Comparison of ENCODE assay signal across 10 mouse cellular contexts in the genomic region with DNA sequence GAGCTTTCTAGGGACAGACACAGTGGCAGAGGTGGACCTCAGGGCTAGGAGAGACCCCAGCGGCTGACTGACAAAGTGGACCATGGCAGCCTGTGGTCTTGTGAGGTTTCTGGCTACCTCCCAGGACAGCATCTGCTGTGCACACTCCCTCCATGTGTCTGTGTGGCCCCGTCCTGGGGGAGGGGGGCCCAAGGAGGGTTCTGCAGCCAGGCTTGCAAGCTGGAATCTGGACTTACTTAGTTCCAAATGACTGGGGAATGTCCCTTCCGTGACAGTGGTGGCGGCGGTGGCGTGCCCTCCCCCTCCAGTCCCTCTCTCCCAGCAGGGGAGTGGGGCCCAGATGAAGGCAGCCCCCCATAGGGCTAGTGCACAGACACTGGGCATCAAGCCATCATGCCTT. TPM values are rescaled to one million over a fixed set of nuclear protein-coding genes. Genes with fewer than 3 reads are reported as not detected.
DNase-seq lines count a peak whose midpoint lies in the region; ATAC-seq and TF ChIP-seq lines count a peak whose summit lies in the region.
"Had no signal": no experiment of that assay in that cellular context is flagged by ENCODE, and none has a peak within 500 bp of the region (broad histone marks: within the 10 kb centered on the region; RNA-seq: fewer than 3 reads in every experiment).

No protein-coding gene starts in this region.

- H3K27me3 ChIP-seq in kidney, postnatal 0 days (ENCODE audit: insufficient read depth, low read length), result no peaks in the 10 kb centered on the region
- no peaks in the 10 kb centered on the region for H3K27me3 ChIP-seq in intestine, embryonic 15.5 days (replicated peaks)

- H3K27ac ChIP-seq in kidney, postnatal 0 days, result no peak overlapping the region; the same call in 1 of the 2 replicates
- peak overlapping the region; percentile 42; the same call in 1 of the 2 replicates for H3K27ac ChIP-seq in intestine, embryonic 15.5 days
- H3K27ac ChIP-seq: hindbrain, embryonic 14.5 days had no signal

- H3K9me3 ChIP-seq in kidney, postnatal 0 days (replicated peaks; ENCODE audit: low read length), result no peaks in the 10 kb centered on the region
- H3K9me3 ChIP-seq in intestine, embryonic 15.5 days, result no peaks in the 10 kb centered on the region

- H3K36me3 ChIP-seq in kidney, postnatal 0 days (ENCODE audit: insufficient read depth, low read length), result no peaks in the 10 kb centered on the region
- no peaks in the 10 kb centered on the region for H3K36me3 ChIP-seq in intestine, embryonic 15.5 days

- peaks cover 35% of the 10 kb centered on the region for H3K4me1 ChIP-seq in kidney, postnatal 0 days (replicated peaks; ENCODE audit: insufficient read depth, low read length)
- H3K4me1 ChIP-seq in intestine, embryonic 15.5 days (replicated peaks), result peaks cover 26% of the 10 kb centered on the region

- no peak overlapping the region for H3K4me3 ChIP-seq in kidney, postnatal 0 days (replicated peaks; ENCODE audit: low read depth, low read length)
- H3K4me3 ChIP-seq in intestine, embryonic 15.5 days (replicated peaks), result no peak overlapping the region

- 36% methylated on average over 6 of the region's 6 CpGs for WGBS in kidney, postnatal 0 days
- 31% methylated on average over 6 of the region's 6 CpGs for WGBS in intestine, embryonic 15.5 days

- no peak overlapping the region for H3K4me2 ChIP-seq in kidney, postnatal 0 days (ENCODE audit: low read length)
- H3K4me2 ChIP-seq in intestine, embryonic 15.5 days (replicated peaks), result no peak overlapping the region
- H3K4me2 ChIP-seq: hindbrain, embryonic 14.5 days had no signal

- no peak for TF ChIP-seq CTCF in kidney, postnatal 0 days (IDR thresholded peaks at IDR 0.05; ENCODE audit: low read depth)

- no peak for ATAC-seq in kidney, postnatal 0 days (replicated peaks; ENCODE audit: low FRiP score, low read depth)
- ATAC-seq in intestine, embryonic 15.5 days, result no peak; the same call in 1 of the 2 replicates

- DNase-seq in embryo, embryonic 10 days (ENCODE audit: low spot score), result peak; percentile 52
- DNase-seq in embryo, embryonic 9.5 days (ENCODE audit: extremely low spot score), result no peak
- no peak for DNase-seq in kidney, postnatal 0 days (ENCODE audit: low spot score)
- no peak for DNase-seq in kidney, adult 11 months
- DNase-seq in 3T3-L1 (ENCODE audit: low read depth, low spot score), result peak; percentile 68
- DNase-seq in right cerebral cortex, adult 18-20 months, result no peak
- no peak for DNase-seq in adrenal gland, adult (ENCODE audit: inconsistent age in 2 of 2, low spot score in 1 of 2)
- DNase-seq: B cell, adult 2 months had no signal

- peak overlapping the region; percentile 29; the same call in 1 of the 2 replicates for H3K9ac ChIP-seq in kidney, postnatal 0 days (ENCODE audit: low read depth, low read length)
- H3K9ac ChIP-seq in intestine, embryonic 15.5 days, result 0 out of 2 replicates have a peak overlapping the region, but pooled peaks have one; percentile 8
- H3K9ac ChIP-seq: hindbrain, embryonic 14.5 days had no signal

RNA-seq across cellular contexts. Expression of a gene that starts 6.7 kb away (rescaled TPM):
- polyA plus RNA-seq in kidney, postnatal 0 days (2015; fragmentation: Nextera tagmentation; extraction: Ambion mirVana), result 16.2 and 17.3 TPM in 2 replicates
- polyA plus RNA-seq in intestine, embryonic 15.5 days (2015; fragmentation: Nextera tagmentation; extraction: Ambion mirVana), result 8.9 and 11.2 TPM in 2 replicates

RNA-seq across cellular contexts. Expression of a gene that starts 37.4 kb away (rescaled TPM):
- polyA plus RNA-seq in kidney, postnatal 0 days (2015; fragmentation: Nextera tagmentation; extraction: Ambion mirVana), result 0.89 and 1.2 TPM in 2 replicates
- polyA plus RNA-seq in intestine, embryonic 15.5 days (2015; fragmentation: Nextera tagmentation; extraction: Ambion mirVana), result 0.82 and 1.9 TPM in 2 replicates

RNA-seq across cellular contexts. Expression of a gene that starts 47.6 kb away (rescaled TPM):
- 12.9 and 14.7 TPM in 2 replicates for polyA plus RNA-seq in kidney, postnatal 0 days (2015; fragmentation: Nextera tagmentation; extraction: Ambion mirVana)
- polyA plus RNA-seq in intestine, embryonic 15.5 days (2015; fragmentation: Nextera tagmentation; extraction: Ambion mirVana), result 8.4 and 16.0 TPM in 2 replicates

RNA-seq across cellular contexts. Expression of a gene that starts 53.8 kb away (rescaled TPM):
- polyA plus RNA-seq in kidney, postnatal 0 days (2015; fragmentation: Nextera tagmentation; extraction: Ambion mirVana), result 108 and 113 TPM in 2 replicates
- polyA plus RNA-seq in intestine, embryonic 15.5 days (2015; fragmentation: Nextera tagmentation; extraction: Ambion mirVana), result 153 and 154 TPM in 2 replicates

Comparison
In these comparisons a context has a peak if more than half of its experiments do, and no peak if none do; other contexts are left out.
1. DNase-seq: peak in embryo, embryonic 10 days (single experiment) and 3T3-L1 (single experiment); none in embryo, embryonic 9.5 days (single experiment), kidney, postnatal 0 days (single experiment), kidney, adult 11 months (single experiment), right cerebral cortex, adult 18-20 months (single experiment) and adrenal gland, adult (0 of 2).